Mouse (Mus musculus): ENCODE measurements around the gene Aatf. TPM values are rescaled to one million over a fixed set of nuclear protein-coding genes. Genes with fewer than 3 reads are reported as not detected.
A peak's percentile ranks its signal among the peaks of the same experiment; 100 is the strongest.

Aatf gene
- polyA plus RNA-seq, 1 experiment from 2014 or later = 56.6 TPM

- ATAC-seq (ENCODE audit: low FRiP score, low read depth) = no peak
- Histone ChIP-seq H3K27me3 (no peaks in the 10 kb centered on the region), H3K4me3 (no peak overlapping the region), H3K4me2 (replicated peaks) (peak overlapping the region; percentile 21), H3K36me3 (no peaks in the 10 kb centered on the region), H3K27ac (replicated peaks) (0 out of 2 replicates have a peak overlapping the region, but pooled peaks have one; percentile 61), H3K9me3 (no peaks in the 10 kb centered on the region), H3K4me1 (peaks cover 23% of the 10 kb centered on the region), H3K9ac (replicated peaks) (no peak overlapping the region)
- 21% methylated on average over 7 of the region's 7 CpGs for WGBS
These were observed 31.7 kb downstream of the Aatf start for GRCm38 (mm10) chr11:84481661-84482060.

- no peak for ATAC-seq (ENCODE audit: low FRiP score, low read depth)
- Histone ChIP-seq H3K27me3 (no peaks in the 10 kb centered on the region), H3K9me3 (no peaks in the 10 kb centered on the region), H3K36me3 (no peaks in the 10 kb centered on the region), H3K27ac (replicated peaks) (no peak overlapping the region), H3K4me2 (replicated peaks) (no peak overlapping the region), H3K9ac (replicated peaks) (no peak overlapping the region), H3K4me3 (no peak overlapping the region), H3K4me1 (peaks cover 23% of the 10 kb centered on the region)
- 57% methylated on average over 3 of the region's 3 CpGs for WGBS
These were observed 32.9 kb downstream of the Aatf start for GRCm38 (mm10) chr11:84480451-84480850.

- 93% methylated on average over 2 of the region's 2 CpGs for WGBS
- no peak for ATAC-seq (ENCODE audit: low FRiP score, low read depth)
- H3K27ac ChIP-seq (replicated peaks) = no peak overlapping the region
These were observed 36.7 kb downstream of the Aatf start for GRCm38 (mm10) chr11:84476641-84477040.

GRCm38 (mm10) chr11:84475991-84476390 lies 37.3 kb downstream of the Aatf start:
- Histone ChIP-seq H3K9ac (replicated peaks) (no peak overlapping the region), H3K4me1 (peaks cover 5% of the 10 kb centered on the region; the same call in 1 of the 2 replicates), H3K4me2 (replicated peaks) (no peak overlapping the region), H3K9me3 (no peaks in the 10 kb centered on the region), H3K27ac (replicated peaks) (no peak overlapping the region), H3K36me3 (peaks cover 8% of the 10 kb centered on the region), H3K27me3 (no peaks in the 10 kb centered on the region), H3K4me3 (no peak overlapping the region)
- WGBS = 95% methylated on average over 4 of the region's 4 CpGs
- ATAC-seq (ENCODE audit: low FRiP score, low read depth) = no peak

More at GRCm38 (mm10) chr11:84476641-84477040, 36.7 kb downstream of the Aatf start:
- Histone ChIP-seq H3K9ac (replicated peaks) (no peak overlapping the region), H3K36me3 (peaks cover 8% of the 10 kb centered on the region), H3K4me1 (peaks cover 10% of the 10 kb centered on the region), H3K4me2 (replicated peaks) (no peak overlapping the region), H3K9me3 (no peaks in the 10 kb centered on the region), H3K4me3 (no peak overlapping the region), H3K27me3 (no peaks in the 10 kb centered on the region)

- H3K27ac ChIP-seq (replicated peaks) = no peak overlapping the region
- H3K9ac ChIP-seq (replicated peaks) = no peak overlapping the region
- no peaks in the 10 kb centered on the region for H3K4me1 ChIP-seq
- H3K4me3 ChIP-seq = no peak overlapping the region
- no peaks in the 10 kb centered on the region for H3K9me3 ChIP-seq
- H3K36me3 ChIP-seq = peaks cover 18% of the 10 kb centered on the region
- WGBS = 89% methylated on average over 4 of the region's 4 CpGs
- no peaks in the 10 kb centered on the region for H3K27me3 ChIP-seq
- H3K4me2 ChIP-seq (replicated peaks) = no peak overlapping the region
- ATAC-seq (ENCODE audit: low FRiP score, low read depth) = no peak
These were observed 40.1 kb downstream of the Aatf start for GRCm38 (mm10) chr11:84473093-84473667.

- H3K4me2 ChIP-seq (replicated peaks) = no peak overlapping the region
- no peaks in the 10 kb centered on the region for H3K27me3 ChIP-seq
- 72% methylated on average over 5 of the region's 5 CpGs for WGBS
- no peaks in the 10 kb centered on the region for H3K9me3 ChIP-seq
- H3K9ac ChIP-seq (replicated peaks) = no peak overlapping the region
- ATAC-seq (ENCODE audit: low FRiP score, low read depth) = no peak
- H3K4me1 ChIP-seq = peaks cover 10% of the 10 kb centered on the region
- peak overlapping the region; percentile 46; the same call in 1 of the 2 replicates for H3K27ac ChIP-seq (replicated peaks)
- peaks cover 6% of the 10 kb centered on the region for H3K36me3 ChIP-seq
- no peak overlapping the region for H3K4me3 ChIP-seq
These were observed 48.8 kb downstream of the Aatf start for GRCm38 (mm10) chr11:84464571-84464970.

GRCm38 (mm10) chr11:84453901-84454300 lies 59.4 kb downstream of the Aatf start:
- H3K27me3 ChIP-seq = no peaks in the 10 kb centered on the region
- H3K9me3 ChIP-seq = no peaks in the 10 kb centered on the region
- WGBS = 91% methylated on average over 7 of the region's 7 CpGs
- ATAC-seq (ENCODE audit: low FRiP score, low read depth) = no peak
- H3K36me3 ChIP-seq = no peaks in the 10 kb centered on the region
- H3K27ac ChIP-seq (replicated peaks) = no peak overlapping the region
- H3K4me1 ChIP-seq = no peaks in the 10 kb centered on the region
- no peak overlapping the region for H3K4me3 ChIP-seq
- no peak overlapping the region for H3K9ac ChIP-seq (replicated peaks)
- no peak overlapping the region for H3K4me2 ChIP-seq (replicated peaks)

- Histone ChIP-seq H3K27ac (replicated peaks) (no peak overlapping the region), H3K27me3 (no peaks in the 10 kb centered on the region), H3K4me3 (no peak overlapping the region), H3K4me1 (no peaks in the 10 kb centered on the region), H3K9ac (replicated peaks) (no peak overlapping the region), H3K36me3 (peaks cover 11% of the 10 kb centered on the region), H3K4me2 (replicated peaks) (no peak overlapping the region), H3K9me3 (no peaks in the 10 kb centered on the region)
- 84% methylated on average over 4 of the region's 4 CpGs for WGBS
- ATAC-seq (ENCODE audit: low FRiP score, low read depth) = no peak
These were observed 70.6 kb downstream of the Aatf start for GRCm38 (mm10) chr11:84442554-84443331.

- Histone ChIP-seq H3K9me3 (no peaks in the 10 kb centered on the region), H3K9ac (replicated peaks) (no peak overlapping the region), H3K27ac (replicated peaks) (no peak overlapping the region), H3K4me1 (no peaks in the 10 kb centered on the region), H3K27me3 (no peaks in the 10 kb centered on the region), H3K4me2 (replicated peaks) (no peak overlapping the region), H3K36me3 (peaks cover 11% of the 10 kb centered on the region), H3K4me3 (no peak overlapping the region)
- ATAC-seq (ENCODE audit: low FRiP score, low read depth) = no peak
- 89% methylated on average over 3 of the region's 3 CpGs for WGBS
These were observed 72.9 kb downstream of the Aatf start for GRCm38 (mm10) chr11:84440402-84440801.

GRCm38 (mm10) chr11:84434879-84435278 lies 78.4 kb downstream of the Aatf start:
- Histone ChIP-seq H3K9me3 (no peaks in the 10 kb centered on the region), H3K9ac (replicated peaks) (no peak overlapping the region), H3K36me3 (no peaks in the 10 kb centered on the region), H3K4me3 (no peak overlapping the region), H3K4me2 (replicated peaks) (no peak overlapping the region), H3K27ac (replicated peaks) (no peak overlapping the region), H3K27me3 (no peaks in the 10 kb centered on the region), H3K4me1 (peaks cover 13% of the 10 kb centered on the region)
- no peak for ATAC-seq (ENCODE audit: low FRiP score, low read depth)
- 73% methylated on average over 6 of the region's 6 CpGs for WGBS

GRCm38 (mm10) chr11:84430336-84430735 lies 83.0 kb downstream of the Aatf start:
- H3K4me1 ChIP-seq = peaks cover 22% of the 10 kb centered on the region
- ATAC-seq (ENCODE audit: low FRiP score, low read depth) = no peak
- H3K36me3 ChIP-seq = no peaks in the 10 kb centered on the region
- no peaks in the 10 kb centered on the region for H3K9me3 ChIP-seq
- H3K9ac ChIP-seq (replicated peaks) = no peak overlapping the region
- H3K4me2 ChIP-seq (replicated peaks) = no peak overlapping the region
- no peak overlapping the region for H3K4me3 ChIP-seq
- 0 out of 2 replicates have a peak overlapping the region, but pooled peaks have one; percentile 15 for H3K27ac ChIP-seq (replicated peaks)
- 84% methylated on average over 4 of the region's 4 CpGs for WGBS
- H3K27me3 ChIP-seq = no peaks in the 10 kb centered on the region

GRCm38 (mm10) chr11:84429581-84429980 lies 83.7 kb downstream of the Aatf start:
- no peaks in the 10 kb centered on the region for H3K27me3 ChIP-seq
- H3K27ac ChIP-seq (replicated peaks) = 0 out of 2 replicates have a peak overlapping the region, but pooled peaks have one; percentile 15
- no peak overlapping the region for H3K9ac ChIP-seq (replicated peaks)
- peak; percentile 80 for ATAC-seq (ENCODE audit: low FRiP score, low read depth)
- H3K36me3 ChIP-seq = no peaks in the 10 kb centered on the region
- H3K4me1 ChIP-seq = peaks cover 19% of the 10 kb centered on the region
- no peak overlapping the region for H3K4me3 ChIP-seq
- H3K9me3 ChIP-seq = no peaks in the 10 kb centered on the region
- H3K4me2 ChIP-seq (replicated peaks) = no peak overlapping the region
- 37% methylated on average over 1 of the region's 1 CpGs for WGBS

Data from midbrain, embryonic 12.5 days (tissue).